Mouse (Mus musculus): ENCODE measurements around the gene Trim69.

DNA sequence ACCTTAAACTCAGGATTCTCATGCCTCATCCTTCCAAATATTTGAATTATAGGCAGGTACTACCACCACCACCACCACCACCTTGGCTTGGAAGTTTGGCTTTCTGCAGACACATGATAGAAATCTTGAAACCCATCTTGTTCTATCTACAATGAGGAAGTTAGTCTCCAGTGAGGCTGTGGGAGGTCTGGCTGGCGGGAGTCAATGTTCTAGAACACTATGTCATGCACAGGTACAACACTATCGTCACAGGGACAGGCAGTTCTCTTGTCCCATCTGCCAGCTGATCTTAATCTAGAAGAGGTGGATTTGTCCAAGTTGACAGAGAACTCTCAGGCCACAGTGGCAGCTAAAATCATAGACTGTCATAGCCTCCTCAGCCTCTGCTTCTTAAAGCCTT lies 27.9 kb upstream of the Trim69 start:
- TF ChIP-seq CTCF (IDR thresholded peaks at IDR 0.05; ENCODE audit: low read depth) (no peak), EP300 (IDR thresholded peaks at IDR 0.05; ENCODE audit: low read depth) (no peak; the same call in 1 of the 2 replicates)
